Mouse (Mus musculus): ENCODE data around the gene Cdc37l1. TPM values are rescaled to one million over a fixed set of nuclear protein-coding genes. Genes with fewer than 3 reads are reported as not detected.

The Cdc37l1 gene
- total RNA-seq, 2 experiments from 2014 or later = 63.6 to 69.9 TPM

- intact Hi-C loops (cut with DNase I) = no loop called here
- DNase-seq = peak; percentile 31 to 42
Measured at GRCm38 (mm10) chr19:29074802-29075201, 84.7 kb downstream of the Cdc37l1 start.

Other genes with a start within 250 kb of the Cdc37l1 start
- 1 to 10 TPM in 1 of 2 experiments, under 1 TPM in 1; 0.95 to 1.3 TPM for gene Slc1a1, start 155.3 kb upstream of the Cdc37l1 start, total RNA-seq (2021)
- gene Plpp6, start 26.4 kb upstream of the Cdc37l1 start, total RNA-seq (2021) = 1 to 10 TPM; 6.2 to 7.2 TPM
- 10 to 100 TPM; 22.9 to 25.9 TPM for gene 4430402I18Rik, start 22.6 kb upstream of the Cdc37l1 start, total RNA-seq (2021)
- gene Ak3, start 57.6 kb downstream of the Cdc37l1 start, total RNA-seq (2021) = 100 to 1,000 TPM in 1 of 2 experiments, 10 to 100 TPM in 1; 96.1 to 123 TPM
- gene Rcl1, start 111.0 kb downstream of the Cdc37l1 start, total RNA-seq (2021) = 1 to 10 TPM; 4.5 to 7.3 TPM

All from heart, postnatal 36 days (tissue).